Mouse (Mus musculus) C2C12 (cell line): ENCODE measurements around the gene Ulbp1. TPM values are rescaled to one million over a fixed set of nuclear protein-coding genes. Genes with fewer than 3 reads are reported as not detected.
A peak's percentile ranks its signal among the peaks of the same experiment; 100 is the strongest.
"Not testable (repeated sequence)": the region's sequence is repeated elsewhere in the genome, so short reads cannot be mapped to it uniquely, and the experiment has no call there.

Experiments used
- H3K27me3 ChIP-seq: one replicate; pipeline ENCODE4 v1.6.1; 2011; ENCODE audit not compliant: control insufficient read depth, insufficient read depth, insufficient read length
- H3K36me3 ChIP-seq: one replicate; pipeline ENCODE4 v1.6.1; 2011; ENCODE audit not compliant: control insufficient read depth, insufficient read depth
- H3K4me3 ChIP-seq: one replicate; pipeline ENCODE4 v1.5.1; 2011; ENCODE audit warnings: mild to moderate bottlenecking, control low read depth; ENCODE audit not compliant: poor library complexity, insufficient read depth, severe bottlenecking
- H3K79me2 ChIP-seq: one replicate; pipeline ENCODE4 v1.6.1; 2011; ENCODE audit not compliant: control insufficient read depth, insufficient read depth
- H3K79me3 ChIP-seq: one replicate; pipeline ENCODE4 v1.6.1; 2011; ENCODE audit warnings: low read depth, control low read depth
- H3ac ChIP-seq: one replicate; pipeline ENCODE3; 2011; ENCODE audit warnings: low read depth; ENCODE audit not compliant: control insufficient read depth, insufficient read length
- CEBPB ChIP-seq: IDR thresholded peaks from one replicate; pipeline ENCODE4 v1.6.1; 2011; ENCODE audit warnings: low read depth, mild to moderate bottlenecking, control low read depth, moderate library complexity
- CTCF ChIP-seq: IDR thresholded peaks from one replicate; pipeline ENCODE4 v1.5.1; 2011; ENCODE audit not compliant: control insufficient read depth, insufficient read depth, insufficient read length
- FOSL1 ChIP-seq: IDR thresholded peaks from one replicate; pipeline ENCODE4 v1.8.0; 2011; ENCODE audit warnings: mild to moderate bottlenecking, low read length; ENCODE audit not compliant: poor library complexity, insufficient read depth, severe bottlenecking
- MAX ChIP-seq: IDR thresholded peaks from one replicate; pipeline ENCODE4 v1.6.1; 2011; ENCODE audit warnings: mild to moderate bottlenecking, control low read depth
- MYOD1 ChIP-seq: IDR thresholded peaks from one replicate; pipeline ENCODE4 v1.6.1; 2011; ENCODE audit warnings: low read depth; ENCODE audit not compliant: control insufficient read depth, insufficient read length
- MYOG ChIP-seq: IDR thresholded peaks from one replicate; pipeline ENCODE4 v1.6.1; 2011; ENCODE audit not compliant: control insufficient read depth, insufficient read length; ENCODE audit errors: extremely low read depth
- USF1 ChIP-seq: IDR thresholded peaks from one replicate; pipeline ENCODE4 v1.6.1; 2011; ENCODE audit warnings: low read depth, mild to moderate bottlenecking, control low read depth, moderate library complexity
- long read RNA-seq, 2 experiments: library from polyadenylated mRNA; unstranded; transcript quantifications; one replicate each; pipeline ENCODE4 v2.0.0; 2019 to 2020
- polyA plus RNA-seq: library from polyadenylated mRNA; unstranded; fragments of >200 nt; fragmentation: generic; extraction: Trizol; gene quantifications from one replicate; pipeline ENCODE4 v1.2.1, GENCODE M21; 2012; ENCODE audit warnings: missing spikeins

Gene Ulbp1
- 19.3 TPM for polyA plus RNA-seq
- long read RNA-seq, experiment 1, partial matches to known transcripts, result 0 of 1 reads
- long read RNA-seq, experiment 1, other reads (novel, unspliced or antisense), result 1 of 1 reads
- long read RNA-seq, experiment 2, partial matches to known transcripts, result 0 of 5 reads
- long read RNA-seq, experiment 2, other reads (novel, unspliced or antisense), result 3 of 5 reads

GRCm38 (mm10) chr10:7473197-7473889, at the start of gene Ulbp1:
TSS of gene Ulbp1 (minus strand) at chr10:7473638.
- H3K79me3 ChIP-seq, result peaks cover 6% of the 10 kb centered on the region
- H3K27me3 ChIP-seq, result no peaks in the 10 kb centered on the region
- TF ChIP-seq MYOD1 (no peak), FOSL1 (no peak), CEBPB (no peak), MAX (peak; percentile 86), MYOG (no peak), USF1 (no peak)
- H3K36me3 ChIP-seq, result no peaks in the 10 kb centered on the region
- H3K4me3 ChIP-seq, result peak within 1 kb of the TSS; percentile 21
- H3K79me2 ChIP-seq, result peaks cover 5% of the 10 kb centered on the region
- H3ac ChIP-seq, result peak within 1 kb of the TSS; percentile 6

GRCm38 (mm10) chr10:7498180-7498579, 24.7 kb upstream of the Ulbp1 start:
- not testable (repeated sequence) for H3ac ChIP-seq, H3K36me3 ChIP-seq, H3K79me2 ChIP-seq, H3K79me3 ChIP-seq, H3K4me3 ChIP-seq, H3K27me3 ChIP-seq

GRCm38 (mm10) chr10:7492384-7492783, 18.9 kb upstream of the Ulbp1 start:
- H3K27me3 ChIP-seq, H3K4me3 ChIP-seq, H3K79me3 ChIP-seq, H3K36me3 ChIP-seq, H3K79me2 ChIP-seq, H3ac ChIP-seq: not testable (repeated sequence)

GRCm38 (mm10) chr10:7483650-7484049, 10.2 kb upstream of the Ulbp1 start:
- TF ChIP-seq USF1 (no peak), MYOG (no peak), CTCF (no peak), MAX (no peak), CEBPB (no peak), FOSL1 (no peak), MYOD1 (no peak)
- Histone ChIP-seq H3K79me3 (no peaks in the 10 kb centered on the region), H3ac (no peak overlapping the region), H3K36me3 (no peaks in the 10 kb centered on the region), H3K79me2 (no peaks in the 10 kb centered on the region), H3K27me3 (no peaks in the 10 kb centered on the region), H3K4me3 (no peak overlapping the region)

- not testable (repeated sequence) for H3ac ChIP-seq, H3K79me2 ChIP-seq, H3K36me3 ChIP-seq, H3K4me3 ChIP-seq, H3K27me3 ChIP-seq, H3K79me3 ChIP-seq
These were observed 787 bp upstream of the Ulbp1 start for GRCm38 (mm10) chr10:7474225-7474624.

- no peak overlapping the region for H3ac ChIP-seq
- no peak for TF ChIP-seq FOSL1
- no peak for TF ChIP-seq MYOG
- no peak for TF ChIP-seq USF1
- TF ChIP-seq CEBPB, result no peak
- no peak for TF ChIP-seq MAX
- TF ChIP-seq CTCF, result no peak
- TF ChIP-seq MYOD1, result no peak
- H3K27me3 ChIP-seq, result no peaks in the 10 kb centered on the region
- peaks cover 5% of the 10 kb centered on the region for H3K79me2 ChIP-seq
- no peak overlapping the region for H3K4me3 ChIP-seq
- H3K79me3 ChIP-seq, result peaks cover 6% of the 10 kb centered on the region
- no peaks in the 10 kb centered on the region for H3K36me3 ChIP-seq
These were observed 1.8 kb downstream of the Ulbp1 start for GRCm38 (mm10) chr10:7471664-7472063.
